Mouse (Mus musculus): Measurements from ENCODE around the gene Fam24b.

Fam24b gene

GRCm38 (mm10) chr7:131329416-131329815 is at the start of gene Fam24b:
TSS of gene Fam24b (minus strand) at chr7:131329516.
- DNase-seq (ENCODE audit: low read depth) = no peak

GRCm38 (mm10) chr7:131371880-131372651 is 42.8 kb upstream of the Fam24b start:
- no peak for DNase-seq (ENCODE audit: low read depth)

- DNase-seq (ENCODE audit: low read depth) = no peak
These were observed 42.1 kb upstream of the Fam24b start for GRCm38 (mm10) chr7:131371470-131371860.

GRCm38 (mm10) chr7:131370648-131371469 is 41.5 kb upstream of the Fam24b start, which contains the start of gene Pstk:
TSS of gene Pstk (plus strand) at chr7:131371141.
- DNase-seq (ENCODE audit: low read depth) = peak; percentile 75

GRCm38 (mm10) chr7:131364131-131364530 is 34.8 kb upstream of the Fam24b start:
- no peak for DNase-seq (ENCODE audit: low read depth)

- DNase-seq (ENCODE audit: low read depth) = peak; percentile 90
These were observed 33.4 kb upstream of the Fam24b start, which contains the start of gene 2310057M21Rik for GRCm38 (mm10) chr7:131362615-131363300. TSS of gene 2310057M21Rik (minus strand) at chr7:131362759.

- DNase-seq (ENCODE audit: low read depth) = no peak
These were observed 32.9 kb upstream of the Fam24b start for GRCm38 (mm10) chr7:131362269-131362614.

- DNase-seq (ENCODE audit: low read depth) = no peak
These were observed 26.8 kb upstream of the Fam24b start for GRCm38 (mm10) chr7:131356105-131356504.

- DNase-seq (ENCODE audit: low read depth) = no peak
These were observed 16.7 kb upstream of the Fam24b start for GRCm38 (mm10) chr7:131345856-131346541.

GRCm38 (mm10) chr7:131337502-131338068 is 8.3 kb upstream of the Fam24b start:
- no peak for DNase-seq (ENCODE audit: low read depth)

GRCm38 (mm10) chr7:131333564-131333963 is 4.2 kb upstream of the Fam24b start, which contains the start of gene Fam24a:
TSS of gene Fam24a (plus strand) at chr7:131333864.
- DNase-seq (ENCODE audit: low read depth) = no peak

- no peak for DNase-seq (ENCODE audit: low read depth)
These were observed 2.4 kb upstream of the Fam24b start for GRCm38 (mm10) chr7:131331688-131332087.

GRCm38 (mm10) chr7:131327054-131327453 is 2.3 kb downstream of the Fam24b start:
- DNase-seq (ENCODE audit: low read depth) = no peak

GRCm38 (mm10) chr7:131322192-131322591 is 7.1 kb downstream of the Fam24b start, which contains the start of gene Cuzd1:
TSS of gene Cuzd1 (minus strand) at chr7:131322292.
- DNase-seq (ENCODE audit: low read depth) = no peak

GRCm38 (mm10) chr7:131318340-131318739 is 11.0 kb downstream of the Fam24b start:
- no peak for DNase-seq (ENCODE audit: low read depth)

- DNase-seq (ENCODE audit: low read depth) = no peak
These were observed 11.7 kb downstream of the Fam24b start for GRCm38 (mm10) chr7:131317587-131317986.

GRCm38 (mm10) chr7:131314493-131314892 is 14.8 kb downstream of the Fam24b start:
- no peak for DNase-seq (ENCODE audit: low read depth)

GRCm38 (mm10) chr7:131306733-131307132 is 22.6 kb downstream of the Fam24b start:
- DNase-seq (ENCODE audit: low read depth) = no peak

- DNase-seq (ENCODE audit: low read depth) = no peak
These were observed 26.0 kb downstream of the Fam24b start for GRCm38 (mm10) chr7:131303340-131303739.

- no peak for DNase-seq (ENCODE audit: low read depth)
These were observed 32.2 kb downstream of the Fam24b start for GRCm38 (mm10) chr7:131297151-131297550.

Data from c-Kit-positive CD71-negative TER-119-negative erythroid progenitor cells, embryonic 14.5 days (primary cell).